Mouse (Mus musculus): ENCODE measurements at regions not wholly inside any gene's neighbourhood (a gene's known extent, or its start where the extent isn't known, plus 50 kb on each side); places are given as distances from the start of the nearest gene placed in this dataset.

GRCm38 (mm10) chr3:38221834-38222215 lies 262.8 kb downstream of the Ankrd50 start:
- DNase-seq (ENCODE audit: low spot score in 2 of 2): no peak

- peak; percentile 6 to 18 for DNase-seq (ENCODE audit: low spot score in 2 of 2)
Measured at GRCm38 (mm10) chr3:38220934-38221833, 263.5 kb downstream of the Ankrd50 start.

DNA sequence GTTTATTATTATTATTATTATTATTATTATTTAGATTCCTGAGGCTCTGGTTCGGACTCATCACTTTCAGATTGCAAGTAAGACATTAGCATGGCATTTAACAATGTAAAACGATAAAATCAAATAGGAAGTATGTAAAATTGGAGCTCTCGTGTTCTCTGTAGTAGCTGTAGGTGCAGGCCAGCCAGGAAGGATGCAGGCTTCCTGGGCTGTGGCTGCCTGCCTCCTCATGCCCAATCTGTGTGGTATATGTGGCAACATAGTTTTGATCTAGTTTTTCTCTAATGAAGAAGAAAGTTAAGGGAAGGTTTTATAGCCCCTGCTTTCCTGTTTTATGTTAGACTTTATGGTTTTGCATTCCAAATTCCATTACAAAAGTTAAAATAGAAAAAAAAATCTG lies 275.6 kb downstream of the Ankrd50 start:
- no peak for DNase-seq (ENCODE audit: low spot score in 2 of 2)

GRCm38 (mm10) chr3:38207867-38208266 lies 276.8 kb downstream of the Ankrd50 start:
- no peak for DNase-seq (ENCODE audit: low spot score in 2 of 2)

- DNase-seq (ENCODE audit: low spot score in 2 of 2): peak; percentile 31 to 53
Measured at GRCm38 (mm10) chr3:38201861-38202656, 282.6 kb downstream of the Ankrd50 start.

DNA sequence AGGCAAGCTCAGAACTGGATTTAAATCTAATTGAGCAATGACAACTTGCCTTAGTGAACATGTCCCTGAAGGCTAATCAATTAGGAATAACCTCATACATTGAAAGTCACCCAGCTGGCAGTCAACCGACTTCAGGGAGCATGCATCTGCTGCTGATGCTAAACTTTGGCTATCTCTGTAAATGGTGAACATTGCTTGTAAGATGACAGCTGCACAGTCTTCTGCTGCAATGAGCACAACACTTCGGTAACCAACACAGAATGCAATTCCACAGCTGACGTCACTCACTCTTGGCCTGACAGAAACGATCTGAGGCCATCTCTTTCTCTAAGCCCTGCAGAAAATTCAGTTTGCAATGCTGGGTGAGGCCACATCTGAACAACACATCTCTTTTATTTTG lies 290.6 kb downstream of the Ankrd50 start:
- no peak for DNase-seq (ENCODE audit: low spot score in 2 of 2)

GRCm38 (mm10) chr3:38187406-38187896 lies 297.2 kb downstream of the Ankrd50 start:
- DNase-seq (ENCODE audit: low spot score in 2 of 2): no peak

DNA sequence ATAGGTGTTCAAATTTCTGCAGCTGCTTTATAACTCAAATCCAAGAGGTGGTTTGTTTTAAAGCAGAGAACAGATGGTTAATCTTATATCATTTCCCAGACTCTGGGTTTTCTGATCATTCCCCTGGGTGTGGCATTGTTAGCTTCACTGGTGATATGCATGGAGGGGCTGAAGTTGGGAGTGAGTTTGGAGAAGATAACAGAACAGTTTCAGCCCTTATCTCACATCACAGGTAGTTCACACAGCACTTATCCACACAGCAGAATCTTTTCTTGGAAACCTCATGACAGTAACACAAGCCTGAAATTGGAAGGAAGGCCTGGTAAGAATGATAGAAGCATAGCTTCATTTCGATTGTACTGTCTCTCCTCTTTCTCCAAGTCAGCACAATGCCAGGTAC lies 298.1 kb downstream of the Ankrd50 start:
- DNase-seq (ENCODE audit: low spot score in 2 of 2): no peak

GRCm38 (mm10) chr3:38178295-38178694 lies 306.3 kb downstream of the Ankrd50 start:
- DNase-seq (ENCODE audit: low spot score in 2 of 2): no peak

DNA sequence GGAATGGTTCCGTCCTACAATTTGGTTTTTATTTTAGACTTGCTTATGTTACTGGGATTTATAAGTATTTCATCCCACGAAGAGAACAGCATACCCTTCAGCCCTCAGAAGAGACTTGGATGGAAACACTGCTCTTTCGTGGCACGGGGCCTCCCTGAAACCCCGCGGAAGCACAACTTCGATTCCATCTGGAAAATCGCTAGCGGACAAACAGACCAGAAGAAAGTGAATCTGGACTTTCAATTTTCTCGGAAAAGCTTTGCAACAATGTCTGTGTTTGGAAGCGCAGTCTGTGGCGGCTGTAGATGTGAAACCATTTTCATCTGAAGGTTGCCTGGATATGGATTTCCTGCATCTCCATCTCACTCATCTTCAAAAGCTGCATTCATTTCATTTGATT lies 308.7 kb downstream of the Ankrd50 start:
- no peak for DNase-seq (ENCODE audit: low spot score in 2 of 2)

- no peak for DNase-seq (ENCODE audit: low spot score in 2 of 2)
Measured at GRCm38 (mm10) chr3:38174735-38175280, 309.8 kb downstream of the Ankrd50 start.

DNA sequence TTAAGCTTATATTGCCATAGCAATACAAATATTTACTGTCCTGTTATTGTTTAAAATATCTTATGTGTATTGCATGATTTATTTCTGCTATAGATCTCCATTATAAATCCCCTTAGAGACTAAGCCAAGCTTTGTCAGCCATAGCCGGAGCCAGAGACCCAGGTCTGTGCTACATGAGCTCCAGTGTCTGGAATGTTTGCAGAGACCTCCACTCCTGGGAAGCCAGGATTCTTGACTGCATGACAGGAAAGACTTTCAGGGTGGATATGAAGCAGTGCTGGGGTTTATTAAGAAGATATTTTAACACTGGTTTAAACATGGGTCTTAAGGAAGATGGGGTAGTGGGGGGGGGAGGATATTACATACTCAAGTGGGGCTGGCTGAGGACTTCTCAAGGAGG lies 332.2 kb downstream of the Ankrd50 start:
- DNase-seq (ENCODE audit: low spot score in 2 of 2): no peak

GRCm38 (mm10) chr3:38151821-38152220 lies 332.8 kb downstream of the Ankrd50 start:
- DNase-seq (ENCODE audit: low spot score in 2 of 2): no peak

DNA sequence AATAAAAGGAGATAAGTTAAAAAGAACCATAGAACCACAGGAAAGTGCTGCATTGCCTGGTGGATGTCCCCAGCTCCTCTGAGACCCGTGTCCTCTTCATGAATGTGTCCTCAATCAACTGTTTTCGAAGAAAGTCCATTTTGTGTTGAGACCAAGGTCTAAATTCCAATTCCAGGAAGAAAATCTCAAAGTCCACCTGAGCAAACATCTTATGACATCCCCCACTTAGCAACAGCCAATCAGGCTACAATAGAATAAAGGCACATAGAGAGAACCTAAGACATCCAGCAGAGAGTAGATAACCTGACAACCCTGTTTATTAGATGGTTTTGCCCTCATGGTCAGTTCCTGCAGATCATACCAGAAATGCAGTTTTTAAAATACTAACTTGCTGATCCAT lies 338.0 kb downstream of the Ankrd50 start:
- no peak for DNase-seq (ENCODE audit: low spot score in 2 of 2)

- no peak for DNase-seq (ENCODE audit: low spot score in 2 of 2)
Measured at GRCm38 (mm10) chr3:38145444-38145843, 339.2 kb downstream of the Ankrd50 start.

GRCm38 (mm10) chr3:38144650-38145049 lies 340.0 kb downstream of the Ankrd50 start:
- no peak for DNase-seq (ENCODE audit: low spot score in 2 of 2)

GRCm38 (mm10) chr3:38143147-38143883 lies 341.3 kb downstream of the Ankrd50 start:
- peak; percentile 37 to 47 for DNase-seq (ENCODE audit: low spot score in 2 of 2)

DNA sequence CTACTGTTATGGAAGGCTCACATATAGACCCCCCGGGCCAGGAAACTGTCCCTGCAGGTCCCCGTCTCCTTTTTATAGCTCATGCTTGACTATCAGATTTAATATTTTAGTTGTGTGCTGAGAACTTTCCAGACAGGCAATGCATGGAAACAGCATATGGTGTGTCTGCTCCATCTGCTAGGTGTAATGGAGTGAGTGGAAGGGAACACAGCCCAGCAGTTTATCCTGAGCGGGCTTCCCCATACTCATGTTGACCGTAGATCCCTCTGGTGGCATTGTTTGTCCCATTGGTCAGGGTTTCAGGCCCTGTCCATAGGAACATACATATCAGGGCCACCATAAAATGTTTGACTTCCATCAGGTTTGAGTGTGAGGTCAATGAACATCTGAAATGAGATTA lies 345.3 kb downstream of the Ankrd50 start:
- no peak for DNase-seq (ENCODE audit: low spot score in 2 of 2)

DNA sequence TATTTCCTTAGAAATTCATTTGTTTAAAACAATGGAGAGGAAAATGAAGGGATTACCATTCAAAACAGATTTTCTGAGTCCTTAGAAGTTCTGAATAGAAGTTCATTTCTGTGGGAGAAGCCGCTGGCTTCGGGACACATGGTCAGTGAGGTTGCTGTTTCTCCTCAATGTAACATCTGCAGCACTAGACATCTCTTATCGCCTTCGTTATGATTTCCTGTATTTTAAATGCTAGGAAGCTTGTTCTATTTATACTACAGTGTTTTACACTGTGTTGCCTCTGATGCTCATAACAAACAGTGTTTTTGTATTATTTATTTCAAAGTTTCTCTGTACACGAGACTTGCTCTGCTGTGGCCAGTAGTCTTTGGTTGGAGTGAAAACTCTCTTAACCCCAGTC lies 346.6 kb downstream of the Ankrd50 start:
- DNase-seq (ENCODE audit: low spot score in 2 of 2): no peak

GRCm38 (mm10) chr3:38135808-38136214 lies 348.8 kb downstream of the Ankrd50 start:
- no peak for DNase-seq (ENCODE audit: low spot score in 2 of 2)

GRCm38 (mm10) chr3:38134425-38134824 lies 350.2 kb downstream of the Ankrd50 start:
- no peak for DNase-seq (ENCODE audit: low spot score in 2 of 2)

- no peak for DNase-seq (ENCODE audit: low spot score in 2 of 2)
Measured at GRCm38 (mm10) chr3:38131887-38132220, 352.8 kb downstream of the Ankrd50 start.

Data from spleen, postnatal 36 days (tissue).